Mouse (Mus musculus): ENCODE results near the gene Adamtsl5.

Gene Adamtsl5

DNA sequence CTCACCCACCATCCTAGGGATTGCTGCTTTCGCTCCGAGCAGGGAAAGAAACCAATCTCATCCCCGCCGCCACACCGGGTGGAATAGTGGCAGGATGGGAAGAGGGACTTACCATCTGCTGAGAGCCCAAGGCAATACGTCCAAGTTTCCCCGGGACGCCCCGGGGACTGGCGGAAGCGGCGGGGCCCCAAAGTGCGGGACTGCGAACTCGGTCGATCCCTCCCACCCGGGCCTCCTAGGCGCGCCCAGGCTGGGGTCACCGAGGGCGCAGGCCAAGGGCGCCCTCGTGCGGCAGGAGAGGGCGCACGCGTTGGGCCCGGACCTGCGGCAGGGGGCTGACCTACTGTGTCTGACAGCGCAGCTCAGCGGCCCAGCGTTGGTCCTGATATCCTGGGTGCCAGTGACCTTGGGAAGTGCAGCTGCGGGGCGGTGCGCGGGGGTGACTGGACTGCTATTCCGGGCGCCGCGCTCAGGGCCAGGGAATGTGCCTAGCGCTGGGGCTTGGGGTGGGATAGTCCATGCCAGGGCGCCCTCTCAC, at the start of gene Adamtsl5:
Adamtsl5 (minus strand) TSS at position 169 of the 538 bp plus-strand sequence.
- DNase-seq = peak; percentile 42 to 69

DNA sequence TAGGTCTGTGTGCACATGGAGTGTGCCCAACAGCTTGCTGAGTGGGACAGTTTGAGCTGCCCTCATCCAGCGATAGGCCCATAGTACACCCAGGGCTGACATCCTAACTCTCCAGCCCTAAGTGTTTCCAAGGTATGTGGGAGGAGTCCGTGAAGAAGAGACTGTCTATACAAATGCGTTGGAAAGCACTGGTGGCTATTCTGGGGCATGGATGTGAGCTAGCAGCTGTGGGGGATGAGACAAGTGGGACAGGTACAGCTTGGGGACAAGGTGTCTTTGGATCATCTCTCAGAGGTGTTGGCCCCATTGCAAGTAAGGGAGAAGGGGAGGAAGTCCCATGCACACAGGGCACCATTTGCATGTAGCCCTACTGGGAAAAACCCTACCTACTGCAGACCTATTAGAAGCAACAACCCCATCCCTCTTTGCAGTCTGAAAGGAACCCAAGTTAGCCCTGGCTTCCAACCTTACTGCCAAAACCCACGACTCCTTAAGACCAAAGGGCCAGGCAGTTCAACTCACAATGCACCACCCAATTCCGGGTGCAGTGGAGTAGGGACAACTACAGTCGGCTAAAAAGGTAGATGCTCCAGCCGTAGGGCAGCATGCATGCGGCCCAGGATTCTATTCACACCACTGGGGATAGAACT, 49.4 kb upstream of the Adamtsl5 start:
- no peak for DNase-seq

DNA sequence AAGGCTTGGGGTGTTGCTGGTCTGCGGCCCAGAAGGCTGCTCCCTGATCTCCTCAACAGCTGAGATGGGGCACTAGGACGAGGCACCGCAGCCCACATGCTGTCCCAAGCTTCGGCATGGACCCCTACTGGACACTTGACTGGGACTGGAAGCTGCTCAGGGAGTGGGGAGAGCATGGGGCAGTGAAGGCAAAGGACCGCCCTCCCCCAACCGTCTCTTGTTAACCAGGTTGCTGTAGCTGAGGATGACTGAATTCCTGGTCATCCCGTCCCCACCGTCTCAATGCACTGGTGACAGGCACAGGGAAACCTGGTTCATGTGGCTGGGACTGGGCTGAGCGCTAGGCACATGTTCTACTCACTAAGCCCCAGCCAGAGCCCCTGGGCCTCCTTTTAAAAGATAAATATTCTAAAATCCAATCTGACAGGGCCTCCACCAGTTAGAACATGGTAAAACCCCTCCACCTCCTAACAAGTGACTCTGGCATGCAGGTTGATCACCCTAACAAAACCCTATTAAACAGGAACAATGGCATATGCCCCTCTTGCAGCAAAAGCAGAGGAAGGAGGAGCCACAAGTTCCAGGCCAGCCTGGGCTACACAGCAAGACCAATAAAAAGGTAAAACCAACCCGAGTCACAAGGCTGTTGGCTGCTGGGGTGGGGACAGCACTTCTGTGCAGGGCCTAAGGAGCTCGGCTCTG, 48.8 kb upstream of the Adamtsl5 start:
- DNase-seq = no peak

DNA sequence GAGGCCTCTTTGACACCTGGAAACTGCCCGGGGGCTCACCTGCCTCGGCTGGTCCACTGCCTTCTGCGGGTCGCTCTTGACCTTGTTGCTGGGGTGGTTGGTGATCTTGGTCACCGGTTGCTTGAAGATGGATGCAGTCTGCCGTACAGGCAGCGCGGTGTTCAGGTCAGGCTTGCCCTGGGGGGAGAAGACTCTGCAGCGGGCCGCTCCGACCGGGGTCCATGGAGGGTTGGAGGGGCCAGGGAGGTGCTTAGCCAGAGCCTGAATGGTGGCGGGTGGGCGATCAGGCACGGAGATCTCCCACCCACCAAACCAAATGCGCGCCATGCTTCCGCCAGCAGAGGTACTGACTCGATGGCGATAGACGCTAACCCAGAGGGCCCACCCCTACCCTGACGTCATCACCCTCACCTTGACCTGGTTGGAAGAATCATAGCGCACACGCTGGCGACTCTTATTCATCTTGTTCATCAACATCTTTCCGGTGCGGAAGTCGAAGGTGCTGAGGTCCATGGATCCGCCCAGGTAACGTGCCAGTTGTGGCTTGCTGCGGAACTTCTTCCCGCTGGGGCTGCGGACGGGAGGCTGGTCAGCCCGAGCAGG, 46.9 kb upstream of the Adamtsl5 start:
- DNase-seq = no peak

- DNase-seq = no peak
Measured at GRCm38 (mm10) chr10:80392687-80393086, 44.5 kb upstream of the Adamtsl5 start.

- no peak for DNase-seq
Measured at GRCm38 (mm10) chr10:80390697-80391096, 42.5 kb upstream of the Adamtsl5 start.

DNA sequence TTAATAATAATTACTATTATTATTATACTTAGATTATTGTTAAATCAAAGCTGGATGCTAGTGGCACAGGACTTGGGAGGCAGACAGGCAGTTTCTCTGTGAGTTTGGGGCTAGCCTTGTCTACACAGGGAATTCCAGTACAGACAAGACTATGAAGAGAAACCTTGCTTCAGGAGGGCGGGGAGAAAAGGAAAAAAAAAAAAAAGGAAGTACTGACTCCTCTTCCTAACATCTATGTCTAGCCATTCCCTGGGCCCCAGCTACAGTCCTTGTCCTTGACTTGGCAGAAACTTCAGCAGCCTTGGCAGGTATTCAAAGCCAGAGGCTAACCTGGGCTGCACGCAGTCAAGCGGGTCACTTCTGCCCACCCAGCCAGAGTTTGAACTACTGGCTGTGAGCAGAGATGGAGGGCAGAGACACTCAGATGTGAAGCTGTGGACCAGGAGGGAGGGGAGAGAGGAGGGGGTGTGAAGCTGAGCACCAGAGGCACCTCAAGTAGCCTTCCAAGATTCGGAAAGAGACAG, 41.0 kb upstream of the Adamtsl5 start:
- no peak for DNase-seq

DNA sequence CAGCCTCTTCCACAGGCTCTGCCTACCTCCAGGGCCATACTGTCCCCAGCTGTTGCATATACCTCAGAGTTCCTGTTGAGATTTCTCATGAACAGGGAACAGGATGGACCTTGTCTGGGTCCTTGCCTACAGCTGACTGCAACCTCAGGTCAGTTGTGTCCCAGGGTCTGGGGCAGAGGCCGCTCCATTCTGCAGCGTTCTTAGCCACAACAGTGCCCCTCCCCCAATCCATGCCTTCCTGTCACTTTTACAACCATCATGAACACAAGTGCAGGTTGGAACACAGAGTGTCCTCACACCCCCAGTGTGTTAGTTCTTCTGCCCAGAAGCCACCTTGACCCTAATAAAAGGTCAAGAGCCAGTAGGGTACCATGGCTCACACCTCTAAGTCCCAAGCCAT, 40.5 kb upstream of the Adamtsl5 start:
- DNase-seq = no peak

- peak; percentile 83 to 90 for DNase-seq
Measured at GRCm38 (mm10) chr10:80387522-80387959, 39.3 kb upstream of the Adamtsl5 start, which contains the start of gene Mex3d. Gene Mex3d, minus strand, starts transcription at chr10:80387659.

DNA sequence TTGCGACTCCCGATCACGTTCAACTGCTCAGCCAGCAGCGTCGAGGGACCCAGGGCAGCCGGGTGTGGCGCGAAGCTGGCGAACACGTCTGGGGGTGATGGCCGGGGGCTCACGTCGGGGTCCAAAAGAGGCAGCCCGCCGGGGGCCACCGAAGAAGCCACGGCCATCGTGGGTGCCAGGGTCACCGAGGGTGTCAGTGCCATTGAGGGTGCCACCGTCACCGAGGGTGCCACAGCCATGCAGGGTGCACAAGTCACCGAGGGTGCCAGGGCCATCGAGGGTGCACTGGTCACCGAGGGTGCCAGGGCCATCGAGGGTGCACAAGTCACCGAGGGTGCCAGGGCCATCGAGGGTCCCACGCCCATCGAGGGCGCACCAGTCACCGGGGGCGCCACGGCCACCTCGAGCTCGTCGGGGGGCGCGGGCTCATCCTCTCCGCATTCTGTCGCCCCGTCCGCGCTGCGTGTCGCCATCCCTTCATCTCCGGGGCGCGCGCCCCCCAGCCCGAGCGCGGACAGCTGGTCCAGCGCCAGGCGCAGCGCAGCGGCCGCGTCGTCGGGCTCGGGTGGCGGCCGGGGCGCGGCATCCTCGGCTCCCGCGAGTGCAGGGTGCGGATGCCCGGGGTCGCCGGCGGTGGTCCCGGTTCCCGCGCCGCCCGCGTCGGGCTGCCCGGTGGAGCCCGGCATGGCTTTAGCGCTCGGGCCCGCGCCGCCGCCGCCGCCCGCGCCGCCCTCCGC, 38.7 kb upstream of the Adamtsl5 start:
- DNase-seq = no peak

- no peak for DNase-seq
Measured at GRCm38 (mm10) chr10:80385811-80386734, 37.9 kb upstream of the Adamtsl5 start.

- no peak for DNase-seq
Measured at GRCm38 (mm10) chr10:80385310-80385709, 37.1 kb upstream of the Adamtsl5 start.

DNA sequence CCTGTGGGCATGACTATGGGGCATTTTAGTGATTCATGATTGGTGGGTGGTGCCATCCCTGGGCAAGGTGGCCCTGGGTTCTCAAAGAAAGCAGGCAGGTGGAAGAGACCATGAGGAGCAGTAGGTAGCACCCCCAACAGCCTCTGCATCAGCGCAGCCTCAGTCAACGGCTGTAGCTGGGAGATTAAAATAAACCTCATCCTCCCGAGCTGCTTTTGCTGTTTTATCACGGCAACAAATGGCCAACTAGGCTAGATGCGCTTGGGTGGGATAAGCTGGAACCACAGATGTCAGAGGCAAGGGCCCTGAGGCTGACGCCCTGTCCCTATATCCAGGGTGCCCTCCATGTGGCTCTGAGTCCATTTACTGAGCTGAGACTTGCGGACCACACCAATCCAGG, 36.5 kb upstream of the Adamtsl5 start:
- no peak for DNase-seq

GRCm38 (mm10) chr10:80384115-80384639, 36.0 kb upstream of the Adamtsl5 start:
- no peak for DNase-seq

- no peak for DNase-seq
Measured at GRCm38 (mm10) chr10:80383431-80383830, 35.2 kb upstream of the Adamtsl5 start.

DNA sequence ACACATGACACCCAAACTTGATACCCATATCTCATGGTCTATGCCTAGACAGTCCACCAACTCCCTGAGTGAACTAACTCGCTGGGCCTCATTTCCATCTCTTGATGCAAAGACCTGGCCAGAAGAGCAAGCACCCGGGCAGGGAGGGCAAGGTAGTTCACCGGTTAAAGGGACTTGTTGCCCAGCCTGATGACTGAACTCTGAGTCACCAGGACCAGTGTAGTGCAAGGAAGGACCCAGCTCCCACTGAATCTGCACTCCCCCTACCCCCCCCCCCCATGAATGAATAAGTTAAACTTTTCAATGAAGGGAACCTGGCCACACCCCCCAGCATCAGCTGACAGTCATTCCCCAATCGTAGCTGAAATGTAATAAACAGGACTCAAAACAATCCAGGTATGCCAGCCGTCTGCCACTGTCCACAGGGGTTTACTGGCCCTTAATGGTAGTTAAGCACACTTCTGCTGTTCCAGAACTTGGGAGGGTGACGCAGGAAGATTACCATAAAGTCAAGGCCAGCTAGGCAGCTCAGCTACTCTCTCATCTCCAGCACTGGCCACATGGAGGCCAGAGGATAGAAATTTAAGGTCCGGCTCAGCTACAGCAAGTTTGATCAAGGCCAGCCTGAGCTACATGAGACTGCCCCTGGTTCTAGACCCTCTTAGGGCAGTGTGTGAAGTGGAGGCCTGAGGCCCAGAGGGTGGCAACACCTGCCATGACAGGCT, 34.6 kb upstream of the Adamtsl5 start:
- no peak for DNase-seq

DNA sequence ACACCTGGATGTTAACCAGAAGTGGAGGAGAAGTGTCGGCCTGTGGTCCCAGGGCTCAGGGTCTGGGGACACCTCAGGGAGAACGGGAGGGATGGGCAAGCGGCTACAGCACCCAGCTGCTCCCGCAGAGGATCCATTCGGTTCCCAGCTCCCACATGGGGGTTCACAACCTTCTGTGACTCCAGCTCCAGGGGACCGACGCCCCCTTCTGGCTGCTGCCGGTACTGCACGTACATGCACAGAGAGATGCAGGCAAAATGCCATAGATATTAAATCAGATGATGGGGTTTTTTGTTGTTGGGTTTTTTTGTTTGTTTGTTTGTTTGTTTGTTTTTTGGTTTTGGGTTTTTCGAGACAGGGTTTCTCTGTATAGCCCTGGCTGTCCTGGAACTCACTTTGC, 29.5 kb upstream of the Adamtsl5 start:
- no peak for DNase-seq

GRCm38 (mm10) chr10:80376160-80376559, 27.9 kb upstream of the Adamtsl5 start:
- peak; percentile 77 to 88 for DNase-seq

DNA sequence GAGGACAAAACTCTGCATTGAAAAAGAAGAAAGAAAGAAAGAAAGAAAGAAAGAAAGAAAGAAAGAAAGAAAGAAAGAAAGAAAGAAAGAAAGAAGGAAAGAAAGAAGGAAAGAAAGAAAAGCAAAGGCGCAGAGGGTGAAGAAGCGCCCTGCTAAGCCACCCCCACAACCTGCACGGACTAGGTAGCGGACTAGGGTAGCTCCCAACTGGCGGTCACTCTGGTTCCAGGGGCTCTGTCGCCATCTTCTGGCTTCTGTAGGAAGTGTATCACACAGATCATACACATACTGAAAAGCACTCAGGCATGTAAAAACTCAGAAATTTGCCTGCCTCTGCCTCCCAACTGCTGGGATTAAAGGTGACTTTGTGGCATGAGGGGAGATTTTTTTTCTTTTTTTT, 25.9 kb upstream of the Adamtsl5 start:
- DNase-seq = peak; percentile 52 to 73

DNA sequence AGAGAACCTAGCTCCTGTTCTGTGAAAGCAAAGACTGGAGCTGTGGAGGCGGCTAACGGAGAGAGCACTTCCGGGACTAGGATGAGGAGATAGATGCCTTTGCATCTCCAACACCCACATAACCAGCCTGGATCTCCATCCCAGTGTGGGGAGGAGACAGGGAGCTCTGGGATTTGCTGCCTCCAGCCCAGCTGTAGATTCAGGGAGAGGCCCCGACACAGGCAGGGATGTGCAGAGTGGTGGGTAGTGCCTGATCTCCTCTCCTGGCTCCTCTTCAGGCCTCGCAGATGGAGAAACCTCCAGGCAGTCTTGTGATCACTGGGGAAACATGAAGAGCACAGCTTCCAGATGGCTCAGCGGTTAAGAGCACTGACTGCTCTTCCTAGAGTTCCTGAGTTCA, 24.5 kb upstream of the Adamtsl5 start:
- DNase-seq = no peak

- DNase-seq = no peak
Measured at GRCm38 (mm10) chr10:80371983-80372382, 23.8 kb upstream of the Adamtsl5 start.
